Mouse (Mus musculus): ENCODE data around the gene Gm35549. TPM values are rescaled to one million over a fixed set of nuclear protein-coding genes. Genes with fewer than 3 reads are reported as not detected.

Gm35549 gene
- polyA plus RNA-seq, 2 experiments = 0.45 TPM; not detected in 1

- ATAC-seq (ENCODE audit: low FRiP score, low read depth) (no peak), DNase-seq (ENCODE audit: low spot score) (no peak)
- Histone ChIP-seq H3K4me2 (replicated peaks; ENCODE audit: low read depth, low read length, severe bottlenecking) (no peak overlapping the region), H3K36me3 (ENCODE audit: control insufficient read depth, insufficient read depth, low read length) (peaks cover 44% of the 10 kb centered on the region), H3K27me3 (ENCODE audit: control insufficient read depth, insufficient read depth, low read length) (no peaks in the 10 kb centered on the region), H3K27ac (replicated peaks; ENCODE audit: low read depth, low read length) (no peak overlapping the region), H3K9me3 (ENCODE audit: control insufficient read depth, low read length) (no peaks in the 10 kb centered on the region), H3K9ac (ENCODE audit: low read depth, low read length, severe bottlenecking) (no peak overlapping the region), H3K4me3 (replicated peaks; ENCODE audit: low read length) (no peak overlapping the region), H3K4me1 (ENCODE audit: control insufficient read depth, insufficient read depth, low read length) (no peaks in the 10 kb centered on the region)
- 93% methylated on average over 2 of the region's 2 CpGs for WGBS
- no peak for TF ChIP-seq POLR2A (IDR thresholded peaks at IDR 0.05; ENCODE audit: borderline replicate concordance, extremely low read depth, insufficient read depth, insufficient read length)
Observed at GRCm38 (mm10) chr9:122814775-122815174, 29.1 kb downstream of the Gm35549 start.

GRCm38 (mm10) chr9:122812386-122812785 lies 31.4 kb downstream of the Gm35549 start:
- no peak for TF ChIP-seq POLR2A (IDR thresholded peaks at IDR 0.05; ENCODE audit: borderline replicate concordance, extremely low read depth, insufficient read depth, insufficient read length)
- H3K27me3 ChIP-seq (ENCODE audit: control insufficient read depth, insufficient read depth, low read length) = no peaks in the 10 kb centered on the region
- ATAC-seq (ENCODE audit: low FRiP score, low read depth) (no peak), DNase-seq (ENCODE audit: low spot score) (no peak)
- H3K27ac ChIP-seq (replicated peaks; ENCODE audit: low read depth, low read length) = no peak overlapping the region
- WGBS = 90% methylated on average over 5 of the region's 5 CpGs
- H3K4me1 ChIP-seq (ENCODE audit: control insufficient read depth, insufficient read depth, low read length) = no peaks in the 10 kb centered on the region
- no peak overlapping the region for H3K4me2 ChIP-seq (replicated peaks; ENCODE audit: low read depth, low read length, severe bottlenecking)
- peaks cover 37% of the 10 kb centered on the region for H3K36me3 ChIP-seq (ENCODE audit: control insufficient read depth, insufficient read depth, low read length)
- no peaks in the 10 kb centered on the region for H3K9me3 ChIP-seq (ENCODE audit: control insufficient read depth, low read length)
- H3K4me3 ChIP-seq (replicated peaks; ENCODE audit: low read length) = no peak overlapping the region
- H3K9ac ChIP-seq (ENCODE audit: low read depth, low read length, severe bottlenecking) = no peak overlapping the region

GRCm38 (mm10) chr9:122810212-122810611 lies 33.6 kb downstream of the Gm35549 start:
- no peak overlapping the region for H3K9ac ChIP-seq (ENCODE audit: low read depth, low read length, severe bottlenecking)
- DNase-seq (ENCODE audit: low spot score) (no peak), ATAC-seq (ENCODE audit: low FRiP score, low read depth) (no peak)
- H3K4me1 ChIP-seq (ENCODE audit: control insufficient read depth, insufficient read depth, low read length) = peaks cover 8% of the 10 kb centered on the region
- TF ChIP-seq POLR2A (IDR thresholded peaks at IDR 0.05; ENCODE audit: borderline replicate concordance, extremely low read depth, insufficient read depth, insufficient read length) = no peak
- H3K27ac ChIP-seq (replicated peaks; ENCODE audit: low read depth, low read length) = no peak overlapping the region
- H3K27me3 ChIP-seq (ENCODE audit: control insufficient read depth, insufficient read depth, low read length) = no peaks in the 10 kb centered on the region
- WGBS = 89% methylated on average over 3 of the region's 3 CpGs
- no peaks in the 10 kb centered on the region for H3K9me3 ChIP-seq (ENCODE audit: control insufficient read depth, low read length)
- H3K36me3 ChIP-seq (ENCODE audit: control insufficient read depth, insufficient read depth, low read length) = peaks cover 23% of the 10 kb centered on the region
- H3K4me2 ChIP-seq (replicated peaks; ENCODE audit: low read depth, low read length, severe bottlenecking) = no peak overlapping the region
- H3K4me3 ChIP-seq (replicated peaks; ENCODE audit: low read length) = no peak overlapping the region

- whole genome bisulfite sequencing = 87% methylated on average over 2 of the region's 2 CpGs
- DNase-seq (ENCODE audit: low spot score) (no peak), ATAC-seq (ENCODE audit: low FRiP score, low read depth) (no peak)
- Histone ChIP-seq H3K36me3 (ENCODE audit: control insufficient read depth, insufficient read depth, low read length) (peaks cover 12% of the 10 kb centered on the region), H3K4me2 (replicated peaks; ENCODE audit: low read depth, low read length, severe bottlenecking) (no peak overlapping the region), H3K27me3 (ENCODE audit: control insufficient read depth, insufficient read depth, low read length) (no peaks in the 10 kb centered on the region), H3K9me3 (ENCODE audit: control insufficient read depth, low read length) (no peaks in the 10 kb centered on the region), H3K4me3 (replicated peaks; ENCODE audit: low read length) (no peak overlapping the region), H3K9ac (ENCODE audit: low read depth, low read length, severe bottlenecking) (no peak overlapping the region), H3K27ac (replicated peaks; ENCODE audit: low read depth, low read length) (no peak overlapping the region), H3K4me1 (ENCODE audit: control insufficient read depth, insufficient read depth, low read length) (peaks cover 8% of the 10 kb centered on the region)
- no peak for TF ChIP-seq POLR2A (IDR thresholded peaks at IDR 0.05; ENCODE audit: borderline replicate concordance, extremely low read depth, insufficient read depth, insufficient read length)
Observed at GRCm38 (mm10) chr9:122807186-122807585, 36.6 kb downstream of the Gm35549 start.

- no peak for TF ChIP-seq POLR2A (IDR thresholded peaks at IDR 0.05; ENCODE audit: borderline replicate concordance, extremely low read depth, insufficient read depth, insufficient read length)
- H3K36me3 ChIP-seq (ENCODE audit: control insufficient read depth, insufficient read depth, low read length) = peaks cover 6% of the 10 kb centered on the region; the same call in 1 of the 2 replicates
- no peak for DNase-seq (ENCODE audit: low spot score)
- H3K4me3 ChIP-seq (replicated peaks; ENCODE audit: low read length) = peak overlapping the region; percentile 66
- peak overlapping the region; percentile 76 for H3K27ac ChIP-seq (replicated peaks; ENCODE audit: low read depth, low read length)
- peaks cover 8% of the 10 kb centered on the region for H3K4me1 ChIP-seq (ENCODE audit: control insufficient read depth, insufficient read depth, low read length)
- H3K4me2 ChIP-seq (replicated peaks; ENCODE audit: low read depth, low read length, severe bottlenecking) = peak overlapping the region; percentile 82
- ATAC-seq (ENCODE audit: low FRiP score, low read depth) = no peak; the same call in 1 of the 2 replicates
- H3K27me3 ChIP-seq (ENCODE audit: control insufficient read depth, insufficient read depth, low read length) = no peaks in the 10 kb centered on the region
- peak overlapping the region; percentile 77 for H3K9ac ChIP-seq (ENCODE audit: low read depth, low read length, severe bottlenecking)
- WGBS = 8% methylated on average over 10 of the region's 10 CpGs
- no peaks in the 10 kb centered on the region for H3K9me3 ChIP-seq (ENCODE audit: control insufficient read depth, low read length)
Observed at GRCm38 (mm10) chr9:122805845-122806341, 37.9 kb downstream of the Gm35549 start.
